Mouse (Mus musculus) forebrain, embryonic 16.5 days (tissue): ENCODE data around the gene Atg4c. TPM values are rescaled to one million over a fixed set of nuclear protein-coding genes. Genes with fewer than 3 reads are reported as not detected.

Source experiments
- ATAC-seq: fragments of 200-750 bp; cut with Nextera tagmentation; 2 replicates; pipeline ENCODE4 v1.8.0; 2017; ENCODE audit warnings: mild to moderate bottlenecking, moderate library complexity
- H3K27ac ChIP-seq: fragments of 300-500 bp; sonication (generic); 2 replicates; pipeline ENCODE4 v1.5.1; 2014; ENCODE audit warnings: low read length, control low read depth
- H3K27me3 ChIP-seq: fragments of 300-500 bp; sonication (generic); replicated peaks from 2 replicates; pipeline ENCODE4 v1.6.1; 2014; ENCODE audit warnings: low read length; ENCODE audit not compliant: control insufficient read depth, insufficient read depth
- H3K36me3 ChIP-seq: fragments of 300-500 bp; sonication (generic); 2 replicates; pipeline ENCODE4 v1.6.1; 2014; ENCODE audit not compliant: control insufficient read depth, insufficient read depth
- H3K4me1 ChIP-seq: fragments of 300-500 bp; sonication (generic); replicated peaks from 2 replicates; pipeline ENCODE4 v1.6.1; 2014; ENCODE audit warnings: low read length; ENCODE audit not compliant: control insufficient read depth, insufficient read depth
- H3K4me2 ChIP-seq: fragments of 300-500 bp; sonication (generic); 2 replicates; pipeline ENCODE4 v1.6.1; 2014; ENCODE audit warnings: mild to moderate bottlenecking, low read length, control low read depth
- H3K4me3 ChIP-seq: fragments of 300-500 bp; sonication (generic); replicated peaks from 2 replicates; pipeline ENCODE4 v1.5.1; 2014; ENCODE audit warnings: mild to moderate bottlenecking, low read length, control low read depth
- H3K9ac ChIP-seq: fragments of 300-500 bp; sonication (generic); replicated peaks from 2 replicates; pipeline ENCODE4 v1.6.1; 2014; ENCODE audit warnings: low read depth, low read length, control low read depth
- H3K9me3 ChIP-seq: fragments of 300-500 bp; sonication (generic); 2 replicates; pipeline ENCODE4 v1.6.1; 2016; ENCODE audit warnings: low read length; ENCODE audit not compliant: control insufficient read depth
- WGBS: fragments of 180-500 bp; shearing (Covaris S2); extraction: QIAGEN DNeasy Blood & Tissue Kit; methylation state at CpG from one replicate; pipeline ENCODE4 v1.1.7; 2014; 5-methylcytosine and 5-hydroxymethylcytosine counted together
- polyA plus RNA-seq: library from polyadenylated mRNA; unstranded; fragments of >200 nt; fragmentation: Nextera tagmentation; extraction: Ambion mirVana; gene quantifications from 2 replicates; pipeline ENCODE4 v1.2.1, GENCODE M21; 2015

Atg4c gene
- polyA plus RNA-seq, result 21.3 and 22.0 TPM in 2 replicates

GRCm38 (mm10) chr4:99193810-99194582 is at the start of gene Atg4c:
Gene Atg4c (plus strand): TSS chr4:99193934.
- Histone ChIP-seq H3K4me2 (peak within 1 kb of the TSS; percentile 79), H3K9ac (peak within 1 kb of the TSS; percentile 67), H3K4me3 (peak within 1 kb of the TSS; percentile 64), H3K27ac (peak within 1 kb of the TSS; percentile 88), H3K27me3 (no peaks in the 10 kb centered on the region), H3K9me3 (no peaks in the 10 kb centered on the region), H3K36me3 (no peaks in the 10 kb centered on the region), H3K4me1 (peaks cover 8% of the 10 kb centered on the region; the same call in 1 of the 2 replicates)
- peak; percentile 98 for ATAC-seq
- under 1% methylated on average over 50 of the region's 50 CpGs for WGBS

- no peak overlapping the region for H3K9ac ChIP-seq
- H3K4me1 ChIP-seq, result no peaks in the 10 kb centered on the region
- 89% methylated on average over 4 of the region's 4 CpGs for WGBS
- H3K9me3 ChIP-seq, result no peaks in the 10 kb centered on the region
- no peak overlapping the region for H3K27ac ChIP-seq
- H3K4me3 ChIP-seq, result no peak overlapping the region
- no peak for ATAC-seq
- H3K36me3 ChIP-seq, result no peaks in the 10 kb centered on the region
- no peaks in the 10 kb centered on the region for H3K27me3 ChIP-seq
- H3K4me2 ChIP-seq, result no peak overlapping the region
These were observed 42.3 kb upstream of the Atg4c start for GRCm38 (mm10) chr4:99151434-99151833.

- no peak overlapping the region for H3K4me3 ChIP-seq
- H3K4me2 ChIP-seq, result no peak overlapping the region
- H3K36me3 ChIP-seq, result no peaks in the 10 kb centered on the region
- no peak overlapping the region for H3K27ac ChIP-seq
- WGBS, result 17% methylated on average over 4 of the region's 4 CpGs
- no peak overlapping the region for H3K9ac ChIP-seq
- no peaks in the 10 kb centered on the region for H3K27me3 ChIP-seq
- no peaks in the 10 kb centered on the region for H3K4me1 ChIP-seq
- ATAC-seq, result no peak
- no peaks in the 10 kb centered on the region for H3K9me3 ChIP-seq
These were observed 41.7 kb upstream of the Atg4c start for GRCm38 (mm10) chr4:99151885-99152558.

DNA sequence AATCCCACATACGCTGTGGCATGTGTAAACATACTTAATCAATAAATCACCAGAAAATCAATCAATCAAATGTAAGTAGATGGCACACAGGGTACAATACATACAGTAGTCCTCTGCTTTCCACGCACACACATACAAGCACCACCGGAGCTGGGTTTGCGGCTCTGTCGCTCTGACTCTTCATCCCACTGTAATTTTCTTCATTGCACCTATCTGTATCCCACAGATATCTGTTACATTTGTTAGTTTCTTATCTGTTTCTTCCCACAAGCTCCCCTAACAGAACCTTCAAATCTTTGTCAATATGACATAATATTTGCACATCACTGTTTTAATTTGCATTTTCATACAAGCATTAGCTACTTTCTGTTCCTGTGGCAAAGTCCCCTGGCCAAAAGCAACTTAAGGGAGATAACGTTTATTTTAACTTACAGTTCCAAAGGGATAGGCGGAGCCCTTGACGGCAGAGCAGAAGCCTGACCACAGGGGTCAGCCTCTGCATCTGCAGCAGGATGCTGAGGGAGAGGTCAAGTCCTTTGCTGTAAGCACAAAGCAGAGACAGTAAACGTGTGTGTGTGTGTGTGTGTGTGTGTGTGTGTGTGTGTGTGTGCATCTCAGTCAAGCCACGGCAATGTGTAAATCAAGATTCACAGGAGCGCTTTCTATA is 37.0 kb upstream of the Atg4c start:
- no peaks in the 10 kb centered on the region for H3K36me3 ChIP-seq
- H3K9ac ChIP-seq, result no peak overlapping the region
- peaks cover 7% of the 10 kb centered on the region; the same call in 1 of the 2 replicates for H3K4me1 ChIP-seq
- no peaks in the 10 kb centered on the region for H3K9me3 ChIP-seq
- ATAC-seq, result no peak
- H3K27ac ChIP-seq, result no peak overlapping the region
- no peaks in the 10 kb centered on the region for H3K27me3 ChIP-seq
- 66% methylated on average over 11 of the region's 11 CpGs for WGBS
- no peak overlapping the region for H3K4me2 ChIP-seq
- H3K4me3 ChIP-seq, result no peak overlapping the region

DNA sequence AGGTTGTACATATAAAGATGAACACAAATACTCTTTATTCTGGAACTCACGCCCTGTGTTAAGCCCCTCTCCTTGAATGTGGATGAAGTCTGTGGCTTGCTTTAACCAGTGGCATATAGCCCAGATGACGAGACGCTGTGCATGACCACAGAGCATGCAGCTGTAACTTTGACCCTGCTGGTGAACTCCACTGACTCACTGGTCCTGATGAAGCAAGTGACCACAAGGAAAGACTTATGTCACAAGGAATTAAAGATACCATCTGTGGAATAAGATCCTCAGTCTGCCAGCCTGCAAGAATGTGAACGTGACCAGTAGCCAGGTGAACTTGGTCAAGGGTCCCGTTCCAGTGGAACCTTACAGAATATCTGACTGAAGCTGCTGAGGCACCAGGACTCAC is 35.2 kb upstream of the Atg4c start:
- Histone ChIP-seq H3K4me1 (peaks cover 7% of the 10 kb centered on the region; the same call in 1 of the 2 replicates), H3K4me3 (no peak overlapping the region), H3K27ac (no peak overlapping the region), H3K36me3 (no peaks in the 10 kb centered on the region), H3K9ac (no peak overlapping the region), H3K4me2 (no peak overlapping the region), H3K9me3 (no peaks in the 10 kb centered on the region), H3K27me3 (no peaks in the 10 kb centered on the region)
- 91% methylated on average over 5 of the region's 5 CpGs for WGBS
- no peak for ATAC-seq

DNA sequence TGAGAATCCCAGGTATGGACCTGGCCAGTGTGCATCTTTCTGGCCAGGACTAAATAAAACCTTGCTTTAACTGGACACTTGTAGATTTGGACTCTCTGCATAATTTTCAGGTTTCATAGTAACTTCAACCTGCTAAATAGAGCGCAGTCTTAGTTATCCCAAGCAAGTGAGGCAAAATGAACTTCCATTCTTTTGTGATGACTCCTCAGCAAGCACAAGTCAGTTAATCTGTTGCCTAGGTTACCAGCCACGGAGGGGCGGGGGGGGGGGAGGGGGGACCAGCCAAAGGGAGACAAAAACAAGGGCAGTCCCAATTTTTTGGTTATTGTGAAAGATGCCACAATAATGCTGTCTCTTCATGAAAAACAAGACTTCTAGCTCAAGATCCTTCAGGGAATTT is 33.3 kb upstream of the Atg4c start:
- no peaks in the 10 kb centered on the region for H3K9me3 ChIP-seq
- WGBS, result 3% methylated on average over 3 of the region's 3 CpGs
- ATAC-seq, result no peak
- no peak overlapping the region for H3K4me2 ChIP-seq
- H3K9ac ChIP-seq, result no peak overlapping the region
- H3K4me1 ChIP-seq, result peaks cover 7% of the 10 kb centered on the region; the same call in 1 of the 2 replicates
- H3K27me3 ChIP-seq, result no peaks in the 10 kb centered on the region
- H3K36me3 ChIP-seq, result no peaks in the 10 kb centered on the region
- H3K4me3 ChIP-seq, result no peak overlapping the region
- H3K27ac ChIP-seq, result no peak overlapping the region

DNA sequence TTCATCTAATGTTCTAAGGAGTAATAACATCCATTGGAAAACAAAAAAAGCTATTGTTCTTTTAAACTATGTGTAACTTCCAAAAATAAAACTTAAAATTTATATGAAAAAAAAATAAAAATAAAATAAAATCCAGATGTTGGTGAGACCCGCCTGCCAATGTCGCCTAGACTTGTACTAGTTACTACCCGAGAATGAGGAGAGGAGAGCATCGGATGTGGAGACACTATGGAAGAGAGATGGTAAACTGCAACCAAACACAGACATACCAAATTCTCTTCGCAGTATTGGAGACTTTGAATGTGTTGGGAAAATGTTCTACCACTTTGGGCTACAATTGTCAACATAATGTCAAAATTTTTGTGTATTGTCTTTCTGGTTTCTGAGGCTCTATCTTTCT is 32.8 kb upstream of the Atg4c start:
- Histone ChIP-seq H3K4me2 (no peak overlapping the region), H3K9ac (no peak overlapping the region), H3K4me3 (no peak overlapping the region), H3K4me1 (peaks cover 7% of the 10 kb centered on the region; the same call in 1 of the 2 replicates), H3K9me3 (no peaks in the 10 kb centered on the region), H3K27me3 (no peaks in the 10 kb centered on the region), H3K36me3 (no peaks in the 10 kb centered on the region), H3K27ac (no peak overlapping the region)
- no peak for ATAC-seq
- 14% methylated on average over 5 of the region's 5 CpGs for WGBS

GRCm38 (mm10) chr4:99161457-99161971 is 32.2 kb upstream of the Atg4c start:
- 2% methylated on average over 6 of the region's 6 CpGs for WGBS
- H3K4me2 ChIP-seq, result peak overlapping the region; percentile 18; the same call in 1 of the 2 replicates

DNA sequence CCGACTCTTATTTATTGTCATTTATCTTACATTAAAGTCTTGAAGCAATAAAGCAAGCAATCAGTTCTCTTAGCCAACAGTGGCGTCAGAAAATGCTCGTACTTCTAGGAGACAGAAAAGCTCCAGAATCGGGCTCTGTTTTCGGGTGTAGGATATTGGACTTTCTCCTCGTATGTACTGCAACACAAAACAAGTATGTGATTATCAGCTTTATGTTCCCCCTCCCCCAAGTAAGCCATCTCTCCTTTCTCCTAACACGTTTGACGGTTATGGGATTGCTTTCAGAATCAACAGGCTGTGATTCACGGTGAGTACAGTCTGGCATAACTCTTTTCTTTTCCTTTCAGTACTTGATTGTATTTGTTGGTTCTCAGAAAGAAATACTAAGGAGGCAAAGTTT is 30.7 kb upstream of the Atg4c start:
- no peak for ATAC-seq
- peaks cover 7% of the 10 kb centered on the region; the same call in 1 of the 2 replicates for H3K4me1 ChIP-seq
- H3K27ac ChIP-seq, result no peak overlapping the region
- no peak overlapping the region for H3K4me2 ChIP-seq
- no peak overlapping the region for H3K4me3 ChIP-seq
- H3K9me3 ChIP-seq, result no peaks in the 10 kb centered on the region
- no peaks in the 10 kb centered on the region for H3K27me3 ChIP-seq
- 38% methylated on average over 9 of the region's 9 CpGs for WGBS
- H3K36me3 ChIP-seq, result no peaks in the 10 kb centered on the region
- H3K9ac ChIP-seq, result no peak overlapping the region

More at GRCm38 (mm10) chr4:99161457-99161971, 32.2 kb upstream of the Atg4c start:
- no peak for ATAC-seq
- Histone ChIP-seq H3K36me3 (no peaks in the 10 kb centered on the region), H3K27ac (no peak overlapping the region), H3K9me3 (no peaks in the 10 kb centered on the region), H3K9ac (no peak overlapping the region), H3K4me3 (no peak overlapping the region), H3K4me1 (peaks cover 7% of the 10 kb centered on the region; the same call in 1 of the 2 replicates), H3K27me3 (no peaks in the 10 kb centered on the region)
